Mouse (Mus musculus) right cerebral cortex, postnatal 4 days (tissue): ENCODE results near the gene Map3k3.
A peak's percentile ranks its signal among the peaks of the same experiment; 100 is the strongest.
"Not testable (repeated sequence)": the region's sequence is repeated elsewhere in the genome, so short reads cannot be mapped to it uniquely, and the experiment has no call there.

Source experiments
- DNase-seq: peaks from one replicate; pipeline ENCODE4 v3.0.0-alpha.2; 2022

Map3k3 gene

DNA sequence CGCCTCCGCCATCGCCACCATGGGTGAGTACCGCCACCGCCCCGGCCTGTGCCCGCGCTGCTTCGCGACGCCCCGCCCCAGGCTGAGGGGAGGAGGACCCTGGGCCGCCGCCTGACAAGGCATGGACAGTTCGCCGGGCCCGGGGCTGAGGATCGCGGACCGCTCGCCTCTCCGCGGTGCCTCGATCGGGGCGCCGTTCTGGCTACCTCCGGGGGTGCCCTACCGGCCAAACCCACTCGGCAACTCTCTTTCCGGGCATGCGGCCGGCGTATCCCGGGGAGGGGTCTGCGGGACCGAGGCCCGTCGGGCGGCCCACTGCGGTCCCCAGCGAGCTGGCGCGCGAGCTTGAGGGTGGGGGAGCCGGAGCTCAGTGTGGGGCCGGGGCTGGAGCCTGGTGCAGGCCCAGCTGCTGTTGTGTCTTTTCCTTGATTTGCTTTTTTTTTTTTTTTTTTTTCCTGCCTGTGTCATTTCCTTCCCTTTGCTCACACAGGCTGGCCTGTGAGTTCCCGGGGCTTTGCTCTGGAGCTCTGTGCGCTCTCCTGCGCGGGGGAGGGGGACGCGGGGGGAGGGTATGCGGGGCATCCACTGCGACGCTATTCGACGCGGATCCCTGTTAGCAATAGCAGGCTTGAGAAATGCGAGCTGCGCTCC is 623 bp downstream of the Map3k3 start:
- DNase-seq = peak; percentile 66

DNA sequence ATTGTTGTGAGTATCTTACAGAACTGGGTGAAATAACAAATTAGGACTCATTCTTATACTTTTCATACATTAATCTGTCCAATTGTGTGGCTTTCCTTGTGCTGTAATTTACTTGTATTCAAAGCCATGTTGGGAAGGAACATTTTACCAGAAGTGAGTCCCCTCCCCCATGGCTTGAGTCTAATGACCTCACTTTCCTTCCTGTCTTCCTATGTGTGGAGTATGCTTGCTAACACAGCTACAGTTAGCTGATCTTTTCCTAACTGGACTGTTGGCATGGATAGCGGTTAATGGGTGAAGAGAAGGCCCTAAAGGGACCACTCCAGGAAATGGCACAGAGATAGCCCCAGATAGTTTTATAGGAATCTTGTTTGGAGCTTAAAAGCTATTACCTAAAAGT is 13.8 kb downstream of the Map3k3 start:
- no peak for DNase-seq

DNA sequence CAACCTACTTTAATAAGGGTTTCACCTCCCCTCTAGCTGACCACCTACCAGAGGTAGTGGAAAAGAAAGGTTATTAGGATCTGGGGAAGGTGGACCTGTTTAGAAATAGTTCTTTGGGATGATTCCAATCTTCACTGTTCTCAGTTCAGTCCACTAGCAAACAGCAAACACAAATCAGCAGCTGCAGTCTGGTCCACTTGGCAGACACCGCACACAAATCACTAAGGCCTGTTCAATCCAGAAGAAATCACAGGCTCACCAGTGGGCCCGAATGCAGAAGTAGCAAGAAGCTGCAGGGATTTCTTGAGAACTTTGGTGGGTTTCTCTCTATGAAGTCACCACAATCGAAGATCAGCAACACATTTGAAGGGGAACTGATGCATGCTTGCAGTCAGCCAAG is 18.5 kb downstream of the Map3k3 start:
- no peak for DNase-seq

DNA sequence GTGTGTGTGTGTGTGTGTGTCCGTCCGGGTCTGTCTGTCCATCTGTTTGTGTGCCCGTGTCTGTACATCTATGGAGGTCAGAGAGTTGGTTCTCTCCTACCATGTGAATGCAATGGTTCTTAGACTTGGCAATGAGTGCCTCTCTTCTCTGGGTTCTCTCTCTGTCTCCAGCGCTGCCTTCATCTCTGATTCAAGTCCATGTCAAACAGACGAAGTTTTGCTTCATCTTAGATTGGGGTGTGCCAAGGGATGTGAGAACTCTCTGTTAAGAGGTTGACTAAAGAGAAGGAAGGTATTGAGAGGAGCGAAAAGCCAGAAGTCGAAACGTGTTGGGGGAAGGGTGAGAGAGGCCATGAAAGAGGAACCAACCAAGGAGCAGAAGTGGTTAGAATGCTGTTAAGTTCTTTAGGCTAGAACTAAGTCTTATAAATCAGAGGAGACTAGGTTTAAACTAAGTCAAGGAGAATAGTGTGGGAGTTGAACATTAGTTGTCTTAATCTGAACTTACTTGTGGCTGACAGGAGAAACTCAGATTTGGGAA is 21.7 kb downstream of the Map3k3 start:
- DNase-seq = no peak

DNA sequence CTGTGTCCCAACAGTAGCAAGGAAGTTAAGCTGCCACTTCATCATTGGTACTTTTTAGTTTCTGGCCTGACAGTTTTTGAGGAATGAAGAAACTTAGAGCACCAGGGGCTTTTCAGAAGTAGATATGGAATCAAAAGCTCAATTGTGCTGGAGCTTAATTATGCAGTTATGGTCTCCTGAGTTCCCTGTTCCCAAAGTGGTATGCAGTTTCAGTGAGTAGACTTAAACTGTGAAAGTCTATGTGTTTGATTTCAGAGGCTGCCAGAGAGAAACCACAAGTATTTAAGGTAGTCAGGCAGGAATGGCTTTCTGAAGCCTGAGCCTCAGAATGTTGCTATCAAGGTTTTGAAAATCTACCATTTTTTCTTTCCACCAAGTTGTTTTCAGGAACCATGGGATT is 27.3 kb downstream of the Map3k3 start:
- DNase-seq = no peak

DNA sequence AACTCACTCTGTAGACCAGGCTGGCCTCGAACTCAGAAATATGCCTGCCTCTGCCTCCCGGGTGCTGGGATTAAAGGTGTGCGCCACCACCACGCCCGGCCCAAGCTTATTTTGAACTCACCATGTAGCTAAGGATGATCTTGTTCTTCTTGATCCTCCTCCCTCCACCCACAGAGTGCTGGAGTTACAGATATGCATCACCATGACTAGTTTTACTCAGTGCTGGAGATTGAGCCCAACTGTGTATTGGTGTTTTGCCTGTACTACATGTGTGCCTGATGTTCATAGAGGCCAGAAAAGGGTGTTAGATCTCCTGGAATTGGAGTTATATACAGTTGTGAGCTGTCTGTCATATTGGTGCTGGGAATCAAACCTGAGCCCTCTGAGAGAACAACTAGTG is 37.8 kb downstream of the Map3k3 start:
- no peak for DNase-seq

DNA sequence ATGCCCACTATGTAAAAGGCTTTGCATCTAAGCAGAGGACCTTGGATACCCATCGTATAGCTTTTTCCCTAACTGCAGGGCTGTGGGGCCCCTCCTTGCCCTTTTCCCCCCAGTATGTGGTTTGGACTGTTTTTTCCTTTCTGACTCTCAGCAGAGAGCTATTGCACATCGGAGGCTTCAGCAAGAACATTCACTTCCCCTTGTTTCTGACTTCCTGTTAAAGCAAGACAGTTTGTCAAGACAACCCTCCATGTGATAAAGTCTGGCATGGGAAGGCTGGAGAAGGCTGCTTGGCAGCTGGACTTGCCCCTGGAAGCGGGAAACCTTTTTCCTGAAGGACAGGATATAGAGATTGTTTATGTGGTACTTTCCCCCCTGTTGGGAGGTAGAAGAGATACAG is 38.3 kb downstream of the Map3k3 start:
- DNase-seq = no peak

DNA sequence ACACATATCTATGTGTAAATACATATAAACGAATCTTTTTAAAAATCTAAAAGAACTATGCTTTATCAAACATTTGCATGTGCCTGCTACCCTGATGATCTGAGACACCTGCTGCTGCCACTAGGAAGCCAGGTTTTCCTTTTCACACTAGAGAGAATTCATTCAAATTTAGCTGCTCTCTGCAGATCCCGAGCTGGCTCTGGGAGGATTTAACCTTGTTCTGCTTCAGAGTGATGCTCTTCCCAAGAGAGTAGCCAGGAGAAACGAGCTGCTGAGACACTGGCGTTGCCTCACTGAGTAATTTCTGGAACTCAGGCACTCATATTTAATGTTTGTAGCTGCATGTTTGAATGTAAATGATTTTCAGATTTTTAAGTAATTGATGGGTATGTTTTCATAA is 40.4 kb downstream of the Map3k3 start:
- DNase-seq = no peak

DNA sequence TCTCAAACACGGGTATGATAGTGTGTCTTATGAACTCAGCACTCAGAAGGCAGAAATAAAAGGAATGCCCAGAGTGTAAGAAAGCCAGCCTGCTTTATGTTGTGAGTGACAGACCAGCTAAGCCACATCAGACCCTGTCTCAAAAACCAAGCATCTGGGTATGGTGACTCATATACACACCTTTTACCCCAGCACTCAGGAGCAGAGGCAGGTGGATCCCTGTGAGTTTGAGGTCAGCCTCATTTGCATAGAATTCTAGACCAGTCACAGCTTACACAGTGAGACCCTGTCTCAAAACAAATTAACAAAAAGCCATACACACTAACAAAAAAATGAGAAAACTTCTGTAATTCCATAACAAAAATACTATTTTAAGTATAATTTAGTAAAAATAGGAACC is 41.4 kb downstream of the Map3k3 start:
- no peak for DNase-seq

DNA sequence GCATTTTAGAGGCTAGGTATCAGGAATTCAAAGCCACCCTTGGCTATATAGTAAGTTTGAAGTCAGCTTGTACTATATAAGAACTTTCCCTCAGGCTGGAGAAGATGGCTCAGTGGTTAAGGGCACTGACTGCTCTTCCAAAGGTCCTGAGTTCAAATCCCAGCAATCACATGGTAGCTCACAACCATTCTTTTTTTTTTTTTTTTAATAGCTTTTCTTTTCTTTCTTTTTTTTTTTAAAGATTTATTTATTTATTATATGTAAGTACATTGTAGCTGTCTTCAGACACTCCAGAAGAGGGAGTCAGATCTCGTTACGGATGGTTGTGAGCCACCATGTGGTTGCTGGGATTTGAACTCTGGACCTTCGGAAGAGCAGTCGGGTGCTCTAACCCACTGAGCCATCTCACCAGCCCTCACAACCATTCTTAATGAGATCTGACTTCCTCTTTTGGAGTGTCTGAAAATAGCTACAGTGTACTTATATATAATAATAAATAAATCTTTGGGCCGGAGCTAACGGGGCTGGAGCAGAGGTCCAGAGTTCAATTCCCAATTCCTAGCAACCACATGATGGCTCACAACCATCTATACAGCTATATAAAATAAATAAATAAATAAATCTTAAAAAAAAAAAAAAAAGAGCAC is 42.4 kb downstream of the Map3k3 start:
- not testable (repeated sequence) for DNase-seq

DNA sequence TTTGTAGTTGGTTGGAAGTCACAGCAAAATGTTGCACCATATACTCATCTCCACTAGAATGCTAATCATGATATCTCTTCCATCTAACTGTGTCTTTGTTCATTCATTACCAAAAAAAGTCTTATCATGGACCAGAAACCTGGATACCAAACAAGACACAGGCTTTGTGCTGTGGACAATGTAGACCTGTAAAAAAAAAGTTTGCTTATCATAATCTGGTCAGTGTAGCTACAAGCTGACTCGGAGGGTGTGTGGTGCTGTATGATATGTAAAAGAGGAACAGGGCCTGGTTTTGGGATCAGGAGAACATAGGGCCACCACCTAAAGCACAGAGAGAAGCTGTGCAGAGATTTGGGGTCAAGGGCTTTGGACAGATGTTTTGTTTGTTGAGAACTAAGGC is 45.1 kb downstream of the Map3k3 start:
- no peak for DNase-seq

DNA sequence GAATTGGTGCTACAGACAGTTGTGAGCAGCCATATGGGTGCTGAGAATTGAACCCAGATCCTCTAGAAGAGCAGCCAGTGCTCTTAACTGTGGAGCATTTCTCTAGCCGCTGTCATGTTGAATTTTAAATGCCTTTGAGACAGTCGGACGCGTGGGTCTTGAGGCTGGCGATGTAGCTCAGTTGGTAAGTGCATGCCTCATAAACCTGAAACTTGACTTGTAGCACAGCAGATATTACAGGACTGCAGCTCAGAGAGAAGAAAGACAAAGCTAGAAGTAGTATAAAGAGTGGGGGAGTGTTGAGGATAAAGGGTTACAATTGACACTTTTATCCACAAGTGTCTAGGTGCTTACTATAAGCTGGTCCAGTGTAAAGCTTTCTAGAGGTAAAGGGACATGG is 48.1 kb downstream of the Map3k3 start:
- DNase-seq = no peak

DNA sequence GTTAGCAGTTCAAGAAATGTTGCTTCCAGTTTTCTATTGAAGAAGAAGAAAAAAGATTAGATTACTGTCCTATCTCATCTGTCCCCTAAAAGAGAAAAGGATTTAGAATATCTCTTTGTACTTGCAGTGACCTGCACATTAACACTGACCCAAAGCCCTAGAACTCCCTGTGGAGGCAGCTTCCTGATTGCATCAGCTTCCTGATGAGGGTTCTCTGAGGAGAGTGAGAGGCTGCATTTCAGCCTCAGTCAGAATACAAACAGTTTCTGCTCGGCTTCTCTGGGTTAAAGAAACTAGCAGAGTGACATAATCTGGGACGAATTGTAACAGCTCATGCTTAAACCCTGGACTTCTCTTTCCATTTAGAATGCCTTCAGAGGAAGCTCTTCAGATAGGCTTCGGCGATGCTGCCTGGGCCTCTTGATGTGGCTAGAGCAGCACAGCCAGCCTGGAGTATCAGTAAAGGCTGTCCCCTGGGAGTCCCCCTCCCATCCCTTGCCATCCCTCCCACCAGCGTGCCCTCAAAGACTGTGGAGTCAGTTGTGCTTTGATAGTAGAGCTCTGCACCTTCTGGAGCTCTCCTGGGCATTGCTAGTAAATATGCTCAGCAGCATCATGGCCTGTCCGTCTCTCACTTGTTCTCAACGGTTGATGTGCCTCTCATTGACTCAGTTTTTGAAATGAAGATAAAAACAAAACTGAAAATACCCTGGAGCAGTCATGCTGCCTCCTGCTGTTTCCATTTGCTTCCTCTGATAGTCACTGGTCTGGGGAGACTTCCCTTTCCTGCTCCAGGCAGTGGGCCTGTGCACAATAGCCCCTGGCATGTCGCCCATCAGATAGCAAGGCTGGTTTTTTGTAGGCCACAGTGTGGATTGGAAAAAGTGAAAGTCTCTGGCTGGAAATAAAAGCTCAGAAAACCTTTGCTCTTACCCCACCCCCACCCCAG is 50.4 kb downstream of the Map3k3 start:
- peak; percentile 54 for DNase-seq

DNA sequence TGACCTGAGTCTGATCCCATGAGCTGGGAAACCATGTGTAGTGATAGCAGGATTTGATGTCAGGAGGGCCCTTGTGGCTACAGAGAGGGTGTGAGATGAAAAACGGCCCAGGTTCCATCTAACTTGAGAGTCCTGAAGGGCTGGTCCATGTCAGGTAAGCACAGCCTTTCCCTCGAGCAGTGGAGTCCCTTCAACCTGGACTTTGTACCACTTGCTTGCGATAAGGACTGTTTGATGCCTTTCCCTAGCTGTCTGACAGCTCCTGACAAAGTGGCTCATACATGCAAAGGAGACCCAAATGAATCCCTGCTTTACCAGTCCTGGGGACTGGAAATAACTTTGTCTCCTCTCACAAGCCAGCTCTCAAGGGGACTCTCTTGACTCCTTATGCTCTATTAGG is 66.8 kb downstream of the Map3k3 start:
- no peak for DNase-seq

DNA sequence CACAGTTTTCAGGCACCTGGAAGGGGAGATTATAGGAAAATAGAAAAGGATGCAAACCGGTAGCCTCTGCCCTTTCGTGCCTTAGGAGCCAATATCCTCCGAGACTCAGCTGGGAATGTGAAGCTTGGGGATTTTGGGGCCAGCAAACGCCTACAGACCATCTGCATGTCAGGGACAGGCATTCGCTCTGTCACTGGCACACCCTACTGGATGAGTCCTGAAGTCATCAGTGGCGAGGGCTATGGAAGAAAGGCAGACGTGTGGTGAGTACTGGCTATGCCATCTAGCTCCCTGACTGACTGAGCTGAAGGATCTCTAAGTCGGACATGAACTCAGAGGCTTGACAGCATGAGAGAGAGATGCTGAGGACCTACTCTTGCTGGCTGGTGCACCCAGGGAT is 67.7 kb downstream of the Map3k3 start:
- DNase-seq = no peak

DNA sequence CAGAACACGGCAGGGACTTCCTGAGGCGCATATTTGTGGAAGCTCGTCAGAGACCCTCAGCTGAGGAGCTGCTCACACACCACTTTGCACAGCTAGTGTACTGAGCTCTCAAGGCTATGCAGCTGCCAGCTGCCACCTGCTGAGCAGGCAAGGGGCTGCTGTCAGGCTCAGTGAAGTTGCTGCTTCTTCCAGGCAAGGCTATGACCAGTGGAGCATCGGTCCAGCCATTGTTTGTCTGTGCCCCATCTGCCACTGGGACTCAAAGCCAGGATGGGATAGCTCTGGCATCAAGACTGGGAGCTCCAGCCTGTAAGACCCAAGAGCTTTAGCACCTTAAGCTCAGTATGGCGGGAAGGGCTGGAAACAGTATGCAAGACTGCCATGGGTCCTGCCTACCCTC is 69.7 kb downstream of the Map3k3 start:
- no peak for DNase-seq

DNA sequence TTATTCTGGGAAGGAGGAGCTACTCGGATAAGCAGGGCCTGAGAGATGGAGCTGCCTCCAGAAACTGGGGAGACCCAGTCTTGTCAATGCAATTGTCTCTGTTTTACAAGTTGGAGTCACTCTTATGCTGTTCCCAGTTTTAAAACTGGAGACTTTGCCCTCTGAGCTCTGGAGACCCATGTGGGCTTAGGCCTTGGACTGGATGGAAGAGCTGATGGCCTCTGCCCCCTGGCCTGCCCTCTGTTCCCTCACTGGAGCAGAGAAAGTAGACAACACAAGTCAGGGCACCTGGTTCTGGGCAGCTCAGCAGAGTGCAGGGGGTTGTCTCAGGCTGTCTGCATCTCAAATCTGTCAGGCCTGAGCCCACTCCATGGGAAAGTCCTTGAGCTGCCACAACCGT is 70.4 kb downstream of the Map3k3 start:
- no peak for DNase-seq

DNA sequence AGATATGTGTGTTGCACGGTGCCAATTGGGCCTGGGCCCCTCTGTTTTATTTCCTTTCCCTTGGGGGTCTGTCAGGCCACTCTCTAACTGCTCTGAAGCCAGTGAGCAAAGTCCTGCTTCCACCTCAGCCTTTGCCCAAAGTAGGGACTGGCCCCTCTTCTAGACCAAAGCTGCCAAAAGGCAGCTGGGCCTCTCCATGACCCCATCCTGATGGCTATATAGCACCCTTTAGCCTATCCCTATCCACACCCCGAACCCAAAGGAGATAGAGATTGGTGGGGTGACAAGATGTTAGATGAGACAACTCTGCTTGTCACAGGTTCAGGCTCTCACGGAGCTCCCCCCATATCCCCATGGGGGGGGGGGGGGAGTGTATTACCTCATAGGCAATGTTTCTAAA is 71.3 kb downstream of the Map3k3 start:
- no peak for DNase-seq

DNA sequence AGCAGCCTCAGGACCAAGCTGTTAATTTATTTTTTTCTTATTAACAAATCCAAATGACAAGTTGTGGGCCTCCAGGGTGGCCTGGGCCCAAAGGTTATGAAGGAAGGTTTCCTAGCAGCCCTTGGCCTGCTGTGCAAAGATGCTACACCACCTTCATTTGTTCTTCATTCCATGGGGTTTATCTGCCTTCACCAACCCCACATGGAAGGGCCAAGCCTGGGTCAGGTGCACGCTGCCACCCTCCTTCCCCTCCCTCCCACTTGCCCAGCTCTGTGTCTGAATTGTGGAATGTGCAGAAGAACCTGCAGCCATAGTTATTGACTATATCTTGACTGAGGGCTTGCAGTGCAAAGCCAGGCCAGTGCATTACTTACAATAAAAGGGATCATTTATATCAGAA is 71.8 kb downstream of the Map3k3 start:
- DNase-seq = no peak

DNA sequence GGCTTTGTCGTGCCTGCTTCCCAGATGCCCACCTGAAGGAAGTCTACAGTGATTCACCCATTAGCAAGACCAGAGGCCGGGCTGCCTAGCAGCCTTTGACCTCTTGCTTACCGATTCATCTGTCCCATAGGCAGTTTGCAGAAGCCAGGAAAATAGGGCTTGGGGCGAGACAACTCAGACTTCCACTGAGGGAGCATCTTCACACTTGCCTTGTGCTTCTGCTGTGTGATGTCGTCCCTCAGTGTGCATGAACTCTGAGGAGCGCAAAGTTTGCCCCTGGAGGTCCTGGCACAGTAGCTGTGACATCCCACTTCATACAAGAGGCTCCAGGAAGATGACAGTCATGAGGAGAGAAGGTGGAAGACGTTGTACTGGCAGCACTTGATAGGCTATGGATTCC is 72.7 kb downstream of the Map3k3 start:
- DNase-seq = no peak

DNA sequence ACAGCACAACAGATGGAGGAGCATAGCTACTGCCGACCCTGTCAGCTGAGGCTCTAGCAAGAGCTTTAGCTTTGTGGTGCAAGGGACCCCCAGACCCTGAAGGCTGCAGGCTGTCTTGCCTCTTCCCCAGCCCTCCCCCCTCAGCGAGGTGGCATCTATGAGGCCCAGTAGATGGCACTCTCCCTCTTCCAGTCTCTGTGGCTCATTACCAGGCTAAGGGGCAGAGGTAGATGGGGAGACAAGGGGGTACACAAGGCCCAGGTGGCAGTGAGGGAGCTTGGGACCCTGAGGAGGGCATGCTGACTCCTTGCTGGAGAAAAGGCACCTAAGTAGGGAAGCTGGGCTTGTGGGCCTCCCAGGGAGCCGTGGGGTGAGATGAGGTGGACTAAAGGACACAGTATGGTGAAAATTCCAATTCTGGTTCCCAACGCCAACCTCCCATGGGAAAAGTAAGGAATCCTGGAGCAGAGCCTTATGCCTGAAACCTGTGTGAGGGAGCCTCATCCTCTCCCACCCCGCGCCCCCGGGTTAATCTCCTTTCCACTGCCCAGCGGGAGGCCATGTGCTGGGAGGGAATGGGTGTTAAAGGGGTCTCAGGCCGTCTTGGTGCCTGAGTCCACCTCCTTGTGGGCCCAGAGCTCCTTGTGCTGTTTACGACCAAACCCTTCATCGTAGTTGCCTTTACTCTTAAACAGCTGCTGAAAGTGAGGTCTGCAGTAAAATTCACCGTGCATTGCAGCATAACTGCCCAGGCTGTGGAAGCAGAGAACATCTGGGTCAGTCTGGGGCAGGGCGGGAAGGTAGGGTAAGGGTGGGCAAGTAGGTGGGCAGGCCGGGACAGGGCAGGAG is 73.9 kb downstream of the Map3k3 start:
- peak; percentile 33 for DNase-seq

DNA sequence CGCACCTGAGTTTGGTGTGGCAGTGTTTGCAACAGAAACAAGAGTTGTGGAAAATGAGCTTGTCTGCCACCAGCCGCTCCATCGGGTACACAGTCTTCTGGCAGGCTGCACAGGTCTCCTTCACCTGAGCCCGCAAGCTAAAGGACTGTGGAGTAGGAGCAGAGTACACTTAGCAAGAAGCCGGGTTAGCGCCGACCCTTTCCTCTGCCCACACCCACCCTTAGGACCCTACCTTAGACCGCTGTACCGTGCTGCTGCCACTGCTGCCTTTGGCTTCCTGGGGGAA is 74.5 kb downstream of the Map3k3 start:
- no peak for DNase-seq
